20 mouse cellular contexts compared by ENCODE assay signal in genomic region chr17:28192754-28193153, GRCm38 (mm10). TPM values are rescaled to one million over a fixed set of nuclear protein-coding genes. Genes with fewer than 3 reads are reported as not detected.
DNase-seq lines count a peak whose midpoint lies in the region; ATAC-seq and TF ChIP-seq lines count a peak whose summit lies in the region.
"Had no signal": no experiment of that assay in that cellular context is flagged by ENCODE, and none has a peak within 500 bp of the region (broad histone marks: within the 10 kb centered on the region; RNA-seq: fewer than 3 reads in every experiment).

No protein-coding gene starts in this region.

- no peak for ATAC-seq in megakaryocyte progenitor cell, adult 5-6 weeks (replicated peaks; ENCODE audit: poor library complexity)
- ATAC-seq: forebrain, embryonic 16.5 days; Patski had no signal

- H3K4me1 ChIP-seq in E14TG2a.4 (replicated peaks; ENCODE audit: low read depth, low read length), result peaks cover 15% of the 10 kb centered on the region
- peaks cover 25% of the 10 kb centered on the region for H3K4me1 ChIP-seq in bone marrow macrophage, adult 2 months (ENCODE audit: control insufficient read depth, insufficient read depth, low read length)
- H3K4me1 ChIP-seq: embryonic facial prominence, embryonic 13.5 days; forebrain, embryonic 12.5 days; heart, embryonic 12.5 days had no signal

- H3K27ac ChIP-seq in bone marrow macrophage, adult 2 months (ENCODE audit: insufficient read depth, low read depth, low read length), result peak overlapping the region; percentile 9; the same call in 1 of the 2 replicates
- H3K27ac ChIP-seq: embryonic facial prominence, embryonic 13.5 days; forebrain, embryonic 12.5 days; hindbrain, embryonic 10.5 days; hindbrain, embryonic 14.5 days had no signal

- peak overlapping the region; percentile 27 for H3K4me2 ChIP-seq in myocyte (ENCODE audit: low read depth)
- H3K4me2 ChIP-seq: embryonic facial prominence, embryonic 13.5 days; forebrain, embryonic 12.5 days; heart, embryonic 12.5 days; hindbrain, embryonic 14.5 days had no signal

- 0 out of 2 replicates have a peak, but pooled peaks have one; percentile 14 for TF ChIP-seq CTCF in E14TG2a.4 (conservative IDR thresholded peaks at IDR 0.05; ENCODE audit: low read length)
- TF ChIP-seq CTCF in bone marrow macrophage, adult 2 months (IDR thresholded peaks at IDR 0.05; ENCODE audit: low read depth, low read length), result no peak

- no peaks in the 10 kb centered on the region for H3K79me2 ChIP-seq in myocyte (ENCODE audit: control insufficient read depth, insufficient read depth)

- H3K27me3 ChIP-seq in E14TG2a.4 (ENCODE audit: insufficient read depth, low read length) (no peaks in the 10 kb centered on the region), myocyte (ENCODE audit: control insufficient read depth, insufficient read depth, insufficient read length) (no peaks in the 10 kb centered on the region)
- H3K27me3 ChIP-seq: embryonic facial prominence, embryonic 13.5 days; forebrain, embryonic 12.5 days; heart, embryonic 12.5 days; Patski had no signal

- H3K4me3 ChIP-seq in E14TG2a.4 (replicated peaks; ENCODE audit: low read length), result no peak overlapping the region
- H3K4me3 ChIP-seq in bone marrow macrophage, adult 2 months (ENCODE audit: insufficient read depth, low read length), result no peak overlapping the region
- no peak overlapping the region for H3K4me3 ChIP-seq in myocyte
- H3K4me3 ChIP-seq: embryonic facial prominence, embryonic 13.5 days; forebrain, embryonic 12.5 days; heart, embryonic 12.5 days; hindbrain, embryonic 10.5 days had no signal

- no peak overlapping the region for H3ac ChIP-seq in myocyte (ENCODE audit: control insufficient read depth, insufficient read length)

- DNase-seq in 3T3-L1 (ENCODE audit: low read depth, low spot score), result peak; percentile 61
- DNase-seq in gastrocnemius, postnatal 25 days, result no peak
- no peak for DNase-seq in right cerebral cortex, postnatal 36 days (ENCODE audit: low spot score in 2 of 2)
- DNase-seq: adrenal gland, adult 2 months; adrenal gland, postnatal 25 days; cerebellum, adult 11 months; cerebellum, adult 9-10 months; cerebellum, postnatal 25 days; gastrocnemius, postnatal 10 days had no signal

- TF ChIP-seq POLR2A in bone marrow macrophage, adult 2 months (IDR thresholded peaks at IDR 0.05; ENCODE audit: borderline replicate concordance, low read depth, low read length), result no peak
- TF ChIP-seq POLR2A in myocyte (IDR thresholded peaks at IDR 0.05; ENCODE audit: insufficient read length, low read depth), result no peak

- H3K9me3 ChIP-seq in E14TG2a.4 (ENCODE audit: low read length), result no peaks in the 10 kb centered on the region
- H3K9me3 ChIP-seq: embryonic facial prominence, embryonic 13.5 days; forebrain, embryonic 12.5 days; heart, embryonic 12.5 days; hindbrain, embryonic 10.5 days had no signal

- H3K36me3 ChIP-seq in E14TG2a.4 (ENCODE audit: insufficient read depth, low read length) (peaks cover 42% of the 10 kb centered on the region), myocyte (ENCODE audit: control insufficient read depth, insufficient read depth) (peaks cover 4% of the 10 kb centered on the region)

TF ChIP-seq in myocyte, 11 proteins besides CTCF, POLR2A, EP300 and RAD21:
- 0 out of 2 replicates have a peak, but pooled peaks have one; percentile 34 for TF ChIP-seq CEBPB (IDR thresholded peaks at IDR 0.05; ENCODE audit: insufficient read depth, poor library complexity, severe bottlenecking)
- TF ChIP-seq MYOD1 (IDR thresholded peaks at IDR 0.05; ENCODE audit: control insufficient read depth in 1 of 3, insufficient read length in 2 of 3, low read depth in 2 of 3), result no peak
- no peak for TF ChIP-seq REST (IDR thresholded peaks at IDR 0.05; ENCODE audit: insufficient read depth, insufficient read length)
- TF ChIP-seq USF1 (IDR thresholded peaks at IDR 0.05; ENCODE audit: low read depth), result no peak

RNA-seq across cellular contexts. Expression of gene Def6, which starts 14.8 kb away (rescaled TPM):
- polyA plus RNA-seq in bone marrow macrophage, adult 2 months (2012; ENCODE audit: insufficient read depth, insufficient read length, missing spikeins), result 41.4 and 44.7 TPM in 2 replicates
- 3.4 TPM for polyA plus RNA-seq in myocyte (2012; fragmentation: generic; extraction: Trizol)
- 38.0 and 50.6 TPM in 2 replicates for total RNA-seq in megakaryocyte progenitor cell, adult 5-6 weeks (2015)
- 142 and 149 TPM in 2 replicates for total RNA-seq in megakaryocyte progenitor cell, adult 5-6 weeks (2017)
- 1 to 10 TPM in 1 of 2 experiments, under 1 TPM in 1; 0.97 to 1.9 TPM for total RNA-seq in gastrocnemius, postnatal 25 days (2021)

RNA-seq across cellular contexts. Expression of gene Zfp523, which starts 15.8 kb away (rescaled TPM):
- 7.7 and 12.0 TPM in 2 replicates for polyA plus RNA-seq in bone marrow macrophage, adult 2 months (2012; ENCODE audit: insufficient read depth, insufficient read length, missing spikeins)
- polyA plus RNA-seq in myocyte (2012; fragmentation: generic; extraction: Trizol), result 32.8 TPM
- total RNA-seq in megakaryocyte progenitor cell, adult 5-6 weeks (2015), result 11.8 and 13.1 TPM in 2 replicates
- total RNA-seq in megakaryocyte progenitor cell, adult 5-6 weeks (2017), result 13.5 and 18.5 TPM in 2 replicates
- total RNA-seq in gastrocnemius, postnatal 25 days (2021), result 10 to 100 TPM; 11.4 to 11.6 TPM

RNA-seq across cellular contexts. Expression of gene Ppard, which starts 39.7 kb away (rescaled TPM):
- 29.5 and 30.6 TPM in 2 replicates for polyA plus RNA-seq in bone marrow macrophage, adult 2 months (2012; ENCODE audit: insufficient read depth, insufficient read length, missing spikeins)
- polyA plus RNA-seq in myocyte (2012; fragmentation: generic; extraction: Trizol), result 32.6 TPM
- total RNA-seq in megakaryocyte progenitor cell, adult 5-6 weeks (2015), result 7.4 and 7.7 TPM in 2 replicates
- 1.9 and 2.7 TPM in 2 replicates for total RNA-seq in megakaryocyte progenitor cell, adult 5-6 weeks (2017)
- 10 to 100 TPM; 29.1 to 30.2 TPM for total RNA-seq in gastrocnemius, postnatal 25 days (2021)

RNA-seq across cellular contexts. Expression of gene Scube3, which starts 50.8 kb away (rescaled TPM):
- polyA plus RNA-seq in bone marrow macrophage, adult 2 months (2012; ENCODE audit: insufficient read depth, insufficient read length, missing spikeins), result 0.11 TPM in 1 of 2 replicates, not detected in the other
- polyA plus RNA-seq in myocyte (2012; fragmentation: generic; extraction: Trizol), result 0.02 TPM
- total RNA-seq in megakaryocyte progenitor cell, adult 5-6 weeks (2015), result 0.02 and 0.07 TPM in 2 replicates
- 0.08 and 0.14 TPM in 2 replicates for total RNA-seq in megakaryocyte progenitor cell, adult 5-6 weeks (2017)
- total RNA-seq in gastrocnemius, postnatal 25 days (2021), result under 1 TPM; 0.18 to 0.32 TPM

Comparison
In these comparisons a context has a peak if more than half of its experiments do, and no peak if none do; other contexts are left out.
1. RNA of gene Def6, which starts 14.8 kb away (total RNA-seq): 38.0 to 149 TPM in megakaryocyte progenitor cell, adult 5-6 weeks; 0.97 to 1.9 TPM in gastrocnemius, postnatal 25 days; every median in the first group is over 10 times any median in the second.